ENCODE assay signal across 9 mouse cellular contexts in genomic region chr3:27584607-27585605, GRCm38 (mm10).
DNase-seq lines count a peak whose midpoint lies in the region; ATAC-seq and TF ChIP-seq lines count a peak whose summit lies in the region.
"Had no signal": no experiment of that assay in that cellular context is flagged by ENCODE, and none has a peak within 500 bp of the region (broad histone marks: within the 10 kb centered on the region; RNA-seq: fewer than 3 reads in every experiment).

No protein-coding gene starts in this region.

- no peak overlapping the region for H3K4me3 ChIP-seq in embryonic facial prominence, embryonic 11.5 days (ENCODE audit: low read depth, low read length)
- no peak overlapping the region for H3K4me3 ChIP-seq in hindbrain, postnatal 0 days (ENCODE audit: low read length)
- H3K4me3 ChIP-seq: hindbrain, embryonic 15.5 days had no signal

- H3K36me3 ChIP-seq in embryonic facial prominence, embryonic 11.5 days (replicated peaks; ENCODE audit: control insufficient read depth, insufficient read depth, low read depth, low read length): no peaks in the 10 kb centered on the region
- no peaks in the 10 kb centered on the region for H3K36me3 ChIP-seq in hindbrain, postnatal 0 days (ENCODE audit: insufficient read depth, low read length)
- H3K36me3 ChIP-seq: hindbrain, embryonic 15.5 days had no signal

- no peaks in the 10 kb centered on the region for H3K27me3 ChIP-seq in embryonic facial prominence, embryonic 11.5 days (ENCODE audit: control insufficient read depth, insufficient read depth, low read length)
- H3K27me3 ChIP-seq in hindbrain, postnatal 0 days (ENCODE audit: insufficient read depth, low read length): no peaks in the 10 kb centered on the region
- H3K27me3 ChIP-seq: hindbrain, embryonic 15.5 days had no signal

- H3K9me3 ChIP-seq in embryonic facial prominence, embryonic 11.5 days (replicated peaks; ENCODE audit: control insufficient read depth, low read length): no peaks in the 10 kb centered on the region
- no peaks in the 10 kb centered on the region for H3K9me3 ChIP-seq in hindbrain, postnatal 0 days (ENCODE audit: low read length)
- H3K9me3 ChIP-seq: hindbrain, embryonic 15.5 days had no signal

- no peak overlapping the region for H3K9ac ChIP-seq in embryonic facial prominence, embryonic 11.5 days (replicated peaks; ENCODE audit: low read length)
- no peak overlapping the region for H3K9ac ChIP-seq in hindbrain, postnatal 0 days (replicated peaks; ENCODE audit: low read length)
- H3K9ac ChIP-seq: hindbrain, embryonic 15.5 days had no signal

- no peak for TF ChIP-seq CTCF in hindbrain, postnatal 0 days (IDR thresholded peaks at IDR 0.05; ENCODE audit: low read depth)

- peak overlapping the region; percentile 20; the same call in 1 of the 2 replicates for H3K27ac ChIP-seq in embryonic facial prominence, embryonic 11.5 days (replicated peaks; ENCODE audit: low read depth, low read length)
- H3K27ac ChIP-seq in hindbrain, postnatal 0 days: no peak overlapping the region
- H3K27ac ChIP-seq: hindbrain, embryonic 15.5 days had no signal

- no peak overlapping the region for H3K4me2 ChIP-seq in embryonic facial prominence, embryonic 11.5 days (ENCODE audit: low read depth, low read length)
- no peak overlapping the region for H3K4me2 ChIP-seq in hindbrain, postnatal 0 days (ENCODE audit: low read depth, low read length)
- H3K4me2 ChIP-seq: hindbrain, embryonic 15.5 days had no signal

- no peak for ATAC-seq in embryonic facial prominence, embryonic 11.5 days (replicated peaks; ENCODE audit: insufficient number of reproducible peaks, low FRiP score, low TSS enrichment, low read depth)
- peak; percentile 42 to 76; a peak in 3 of 4 replicates for ATAC-seq in hematopoietic stem cell, adult 5-6 weeks (replicated peaks in 1 of 2; ENCODE audit: insufficient read depth in 1 of 2, low FRiP score in 2 of 2, low TSS enrichment in 1 of 2, low read depth in 1 of 2, poor library complexity in 2 of 2, severe bottlenecking in 2 of 2)
- peak; percentile 75 for ATAC-seq in monocyte, adult 5-6 weeks (replicated peaks; ENCODE audit: insufficient number of reproducible peaks, low FRiP score, low TSS enrichment, poor library complexity, severe bottlenecking)
- no peak for ATAC-seq in hindbrain, postnatal 0 days

- no peaks in the 10 kb centered on the region for H3K4me1 ChIP-seq in embryonic facial prominence, embryonic 11.5 days (ENCODE audit: control insufficient read depth, insufficient read depth, low read length)
- peaks cover 11% of the 10 kb centered on the region; the same call in 1 of the 2 replicates for H3K4me1 ChIP-seq in hindbrain, postnatal 0 days (ENCODE audit: insufficient read depth, low read length)

- peak; percentile 54 for DNase-seq in kidney, adult 9 months
- no peak for DNase-seq in kidney, adult 8-10 months
- no peak for DNase-seq in embryonic facial prominence, embryonic 11.5 days (ENCODE audit: low spot score)
- DNase-seq in thymus, postnatal 36 days: no peak
- DNase-seq in layer of hippocampus, adult 8-10 months (ENCODE audit: low spot score in 2 of 2): no peak
- DNase-seq in hindbrain, postnatal 0 days (ENCODE audit: low spot score): no peak

- WGBS in embryonic facial prominence, embryonic 11.5 days: 38% methylated on average over 11 of the region's 11 CpGs
- 54% methylated on average over 11 of the region's 11 CpGs for WGBS in hindbrain, postnatal 0 days

Comparison
In these comparisons a context has a peak if more than half of its experiments do, and no peak if none do; other contexts are left out.
1. ATAC-seq: peak in hematopoietic stem cell, adult 5-6 weeks (2 of 2) and monocyte, adult 5-6 weeks (single experiment); none in embryonic facial prominence, embryonic 11.5 days (single experiment) and hindbrain, postnatal 0 days (single experiment).